Mouse (Mus musculus) bone marrow macrophage, adult 2 months (primary cell): Measurements from ENCODE around the gene Mib2.

ENCODE experiments used
- CTCF ChIP-seq: IDR thresholded peaks from 2 replicates; pipeline ENCODE4 v1.5.1; 2012; ENCODE audit warnings: low read depth, mild to moderate bottlenecking, low read length, moderate library complexity
- POLR2A ChIP-seq: IDR thresholded peaks from 2 replicates; pipeline ENCODE4 v1.6.1; 2012; ENCODE audit warnings: mild to moderate bottlenecking, low read depth, low read length, borderline replicate concordance

- no peak for TF ChIP-seq CTCF
- no peak for TF ChIP-seq POLR2A
These were observed 57.1 kb downstream of the Mib2 start for GRCm38 (mm10) chr4:155611860-155612259.
